Mouse (Mus musculus): ENCODE results near the gene Reg4.

DNA sequence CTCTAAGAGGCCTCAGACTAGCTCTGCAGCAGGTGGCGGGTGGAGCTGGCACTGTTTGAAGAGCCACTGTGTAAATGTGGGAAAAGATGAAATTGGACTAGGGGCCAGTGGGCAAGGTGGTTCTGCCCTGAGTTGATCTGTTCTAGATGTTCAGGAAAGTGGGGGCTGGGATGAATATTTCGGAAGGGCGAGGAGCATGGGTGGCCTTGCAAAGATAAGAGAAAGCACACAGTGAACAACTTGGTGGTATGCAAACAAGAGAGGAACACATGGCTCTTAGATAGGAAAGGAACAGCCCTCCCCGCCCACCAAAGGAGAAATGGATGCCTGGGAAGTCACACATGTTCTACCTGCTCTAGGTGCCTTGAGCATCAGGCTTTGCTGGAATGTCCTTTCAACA, 39.5 kb downstream of the Reg4 start:
- no peak for TF ChIP-seq POLR2A (IDR thresholded peaks at IDR 0.05; ENCODE audit: control insufficient read depth, extremely low read depth, insufficient read depth, low read length, poor library complexity)
- TF ChIP-seq CTCF (IDR thresholded peaks at IDR 0.05; ENCODE audit: borderline replicate concordance, control insufficient read depth, extremely low read depth, insufficient read depth, low read length, poor library complexity), result no peak

Data from thymus, adult 2 months (tissue).